Mouse (Mus musculus) megakaryocyte progenitor cell, adult 5-6 weeks (primary cell): ENCODE results near the gene Prr32. TPM values are rescaled to one million over a fixed set of nuclear protein-coding genes. Genes with fewer than 3 reads are reported as not detected.

ENCODE experiments used
- ATAC-seq: replicated peaks from 2 replicates; pipeline ENCODE4 v1.8.0; 2016; ENCODE audit warnings: mild to moderate bottlenecking, moderate TSS enrichment, inconsistent platforms; ENCODE audit not compliant: poor library complexity
- total RNA-seq, 2 experiments: library from RNA; stranded (forward) in 1 of 2; stranded (reverse) in 1 of 2; fragments of 157-497, 149-512 nt in 1 of 2; fragments of 200-1000 nt in 1 of 2; gene quantifications; 2 replicates each; pipeline versions ENCODE4 v1.2.3 to v1.2.4; 2015 to 2017

Gene Prr32
- total RNA-seq (2015): not detected in 2 replicates
- total RNA-seq (2017): not detected in 2 replicates

GRCm38 (mm10) chrX:45090604-45091003 is at the start of gene Prr32:
Gene Prr32 (plus strand): TSS chrX:45090904.
- no peak for ATAC-seq
